Mouse (Mus musculus) testis, adult 2 months (tissue): Measurements from ENCODE around the gene Smg9.

Source experiments
- CTCF ChIP-seq: fragments of 200-500 bp; IDR thresholded peaks from 2 replicates; pipeline ENCODE4 v1.5.1; 2012; ENCODE audit warnings: low read depth, mild to moderate bottlenecking, inconsistent platforms, low read length, moderate library complexity; ENCODE audit not compliant: control insufficient read depth, insufficient read depth, insufficient replicate concordance
- POLR2A ChIP-seq: fragments of 200-500 bp; IDR thresholded peaks from 2 replicates; pipeline ENCODE4 v1.6.1; 2012; ENCODE audit warnings: low read depth, mild to moderate bottlenecking, inconsistent platforms, low read length, moderate library complexity; ENCODE audit not compliant: control insufficient read depth

GRCm38 (mm10) chr7:24459440-24459839 is 60.0 kb downstream of the Smg9 start:
- no peak for TF ChIP-seq POLR2A
- no peak for TF ChIP-seq CTCF
